Comparison of ENCODE assay signal across 24 mouse cellular contexts in the genomic region with DNA sequence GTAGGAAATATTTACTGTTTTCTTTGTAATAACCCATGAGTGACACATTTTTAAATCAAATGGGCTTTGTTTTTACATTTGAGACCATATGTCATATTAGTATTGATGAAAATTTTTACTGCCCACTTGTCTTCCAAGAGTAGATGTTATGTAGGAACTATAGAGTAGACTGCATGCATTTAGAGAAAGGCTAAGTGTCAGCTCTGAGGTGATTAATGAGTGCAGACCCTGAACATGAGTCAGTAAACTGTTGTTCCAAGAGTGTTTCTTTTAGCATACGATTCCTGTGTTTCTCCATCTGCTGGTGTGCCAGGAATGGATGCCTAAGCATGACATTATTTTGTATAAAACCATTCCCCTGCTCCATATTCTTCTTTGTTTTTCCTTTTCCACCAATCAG.
A peak's percentile ranks its signal among the peaks of the same experiment; 100 is the strongest.
DNase-seq lines count a peak whose midpoint lies in the region; ATAC-seq and TF ChIP-seq lines count a peak whose summit lies in the region.
"Had no signal": no experiment of that assay in that cellular context is flagged by ENCODE, and none has a peak within 500 bp of the region (broad histone marks: within the 10 kb centered on the region; RNA-seq: fewer than 3 reads in every experiment).

No protein-coding gene starts in this region.

- H3K9ac ChIP-seq in hindbrain, postnatal 0 days (replicated peaks; ENCODE audit: low read length): no peak overlapping the region
- no peak overlapping the region for H3K9ac ChIP-seq in hindbrain, embryonic 12.5 days
- no peak overlapping the region for H3K9ac ChIP-seq in hindbrain, embryonic 14.5 days
- H3K9ac ChIP-seq in neural tube, embryonic 11.5 days (ENCODE audit: low read length): no peak overlapping the region
- no peak overlapping the region for H3K9ac ChIP-seq in neural tube, embryonic 15.5 days (replicated peaks)
- H3K9ac ChIP-seq in hindbrain, embryonic 13.5 days: no peak overlapping the region
- H3K9ac ChIP-seq: embryonic facial prominence, embryonic 12.5 days; forebrain, embryonic 13.5 days had no signal

- WGBS in hindbrain, embryonic 10.5 days: 75% methylated on average over 1 of the region's 1 CpGs
- WGBS in hindbrain, postnatal 0 days: 50% methylated on average over 1 of the region's 1 CpGs
- 50% methylated on average over 1 of the region's 1 CpGs for WGBS in hindbrain, embryonic 12.5 days
- 40% methylated on average over 1 of the region's 1 CpGs for WGBS in hindbrain, embryonic 14.5 days
- WGBS in neural tube, embryonic 11.5 days: 56% methylated on average over 1 of the region's 1 CpGs
- 13% methylated on average over 1 of the region's 1 CpGs for WGBS in neural tube, embryonic 15.5 days
- WGBS in hindbrain, embryonic 13.5 days: 35% methylated on average over 1 of the region's 1 CpGs

- no peaks in the 10 kb centered on the region for H3K9me3 ChIP-seq in hindbrain, embryonic 10.5 days
- H3K9me3 ChIP-seq in hindbrain, postnatal 0 days (ENCODE audit: low read length): no peaks in the 10 kb centered on the region
- H3K9me3 ChIP-seq in hindbrain, embryonic 12.5 days (replicated peaks): no peaks in the 10 kb centered on the region
- no peaks in the 10 kb centered on the region for H3K9me3 ChIP-seq in hindbrain, embryonic 14.5 days (ENCODE audit: control insufficient read depth, low read length)
- no peaks in the 10 kb centered on the region for H3K9me3 ChIP-seq in neural tube, embryonic 11.5 days (ENCODE audit: control insufficient read depth, low read length)
- H3K9me3 ChIP-seq in neural tube, embryonic 15.5 days (replicated peaks): no peaks in the 10 kb centered on the region
- H3K9me3 ChIP-seq in hindbrain, embryonic 13.5 days: no peaks in the 10 kb centered on the region
- H3K9me3 ChIP-seq: embryonic facial prominence, embryonic 10.5 days; embryonic facial prominence, embryonic 12.5 days; forebrain, embryonic 13.5 days had no signal

- H3K36me3 ChIP-seq in hindbrain, embryonic 10.5 days: no peaks in the 10 kb centered on the region
- H3K36me3 ChIP-seq in hindbrain, postnatal 0 days (ENCODE audit: insufficient read depth, low read length): no peaks in the 10 kb centered on the region
- no peaks in the 10 kb centered on the region for H3K36me3 ChIP-seq in hindbrain, embryonic 12.5 days
- H3K36me3 ChIP-seq in hindbrain, embryonic 14.5 days (replicated peaks; ENCODE audit: control insufficient read depth, insufficient read depth): no peaks in the 10 kb centered on the region
- no peaks in the 10 kb centered on the region for H3K36me3 ChIP-seq in neural tube, embryonic 11.5 days (ENCODE audit: control insufficient read depth, insufficient read depth, low read length)
- H3K36me3 ChIP-seq in neural tube, embryonic 15.5 days: no peaks in the 10 kb centered on the region
- H3K36me3 ChIP-seq in hindbrain, embryonic 13.5 days: no peaks in the 10 kb centered on the region
- H3K36me3 ChIP-seq: embryonic facial prominence, embryonic 10.5 days; embryonic facial prominence, embryonic 12.5 days; G1E had no signal

- no peaks in the 10 kb centered on the region for H3K27me3 ChIP-seq in hindbrain, embryonic 10.5 days (ENCODE audit: insufficient read depth, poor library complexity, severe bottlenecking)
- no peaks in the 10 kb centered on the region for H3K27me3 ChIP-seq in hindbrain, postnatal 0 days (ENCODE audit: insufficient read depth, low read length)
- H3K27me3 ChIP-seq in hindbrain, embryonic 12.5 days: no peaks in the 10 kb centered on the region
- no peaks in the 10 kb centered on the region for H3K27me3 ChIP-seq in hindbrain, embryonic 14.5 days (ENCODE audit: control insufficient read depth, insufficient read depth, low read length)
- H3K27me3 ChIP-seq in neural tube, embryonic 11.5 days (ENCODE audit: control insufficient read depth, insufficient read depth, low read length): no peaks in the 10 kb centered on the region
- H3K27me3 ChIP-seq in neural tube, embryonic 15.5 days (replicated peaks): no peaks in the 10 kb centered on the region
- H3K27me3 ChIP-seq in hindbrain, embryonic 13.5 days: no peaks in the 10 kb centered on the region
- H3K27me3 ChIP-seq: CH12.LX; forebrain, embryonic 13.5 days had no signal

- no peak for ATAC-seq in hindbrain, postnatal 0 days
- 0 out of 2 replicates have a peak, but pooled peaks have one; percentile 29 for ATAC-seq in hindbrain, embryonic 12.5 days (ENCODE audit: low FRiP score)
- ATAC-seq in hindbrain, embryonic 14.5 days (ENCODE audit: low FRiP score): no peak; the same call in 1 of the 2 replicates
- ATAC-seq in neural tube, embryonic 11.5 days (ENCODE audit: insufficient read depth, low FRiP score, low TSS enrichment): 0 out of 2 replicates have a peak, but pooled peaks have one; percentile 50
- ATAC-seq in neural tube, embryonic 15.5 days (ENCODE audit: low FRiP score): no peak
- no peak for ATAC-seq in hindbrain, embryonic 13.5 days (ENCODE audit: low FRiP score)
- ATAC-seq: activated CD4-positive, CD25-positive, alpha-beta regulatory T cell, adult 4 months; CD4-positive, CD25-positive, alpha-beta regulatory T cell, adult 4 months; forebrain, embryonic 13.5 days; Patski had no signal

- no peak for TF ChIP-seq CTCF in hindbrain, postnatal 0 days (IDR thresholded peaks at IDR 0.05; ENCODE audit: low read depth)

- H3K4me1 ChIP-seq in hindbrain, embryonic 10.5 days (replicated peaks): peaks cover 14% of the 10 kb centered on the region; the same call in 1 of the 2 replicates
- no peaks in the 10 kb centered on the region for H3K4me1 ChIP-seq in hindbrain, postnatal 0 days (ENCODE audit: insufficient read depth, low read length)
- H3K4me1 ChIP-seq in hindbrain, embryonic 12.5 days: no peaks in the 10 kb centered on the region
- H3K4me1 ChIP-seq in hindbrain, embryonic 14.5 days (replicated peaks; ENCODE audit: control insufficient read depth, insufficient read depth, low read length): peaks cover 6% of the 10 kb centered on the region; the same call in 1 of the 2 replicates
- H3K4me1 ChIP-seq in neural tube, embryonic 11.5 days (ENCODE audit: control insufficient read depth, insufficient read depth, low read length): no peaks in the 10 kb centered on the region
- peaks cover 4% of the 10 kb centered on the region; the same call in 1 of the 2 replicates for H3K4me1 ChIP-seq in neural tube, embryonic 15.5 days
- peaks cover 12% of the 10 kb centered on the region for H3K4me1 ChIP-seq in hindbrain, embryonic 13.5 days (replicated peaks)
- H3K4me1 ChIP-seq: embryonic facial prominence, embryonic 10.5 days; embryonic facial prominence, embryonic 12.5 days; forebrain, embryonic 13.5 days had no signal

- DNase-seq in hindbrain, embryonic 10.5 days (ENCODE audit: low spot score): no peak
- no peak for DNase-seq in hindbrain, postnatal 0 days (ENCODE audit: low spot score)
- no peak for DNase-seq in hindbrain, embryonic 14.5 days (ENCODE audit: low spot score)
- DNase-seq in neural tube, embryonic 11.5 days (ENCODE audit: low spot score): no peak
- no peak for DNase-seq in lung, postnatal 14 days
- DNase-seq: adrenal gland, adult 8-10 months; adrenal gland, postnatal 14 days; adrenal gland, postnatal 36 days; B cell, adult 2 months; cerebellum, adult 11-12 months; cerebellum, adult 2 months; cerebellum, adult 9-10 months; cerebellum, postnatal 25 days had no signal

- H3K4me2 ChIP-seq in hindbrain, postnatal 0 days (ENCODE audit: low read depth, low read length): no peak overlapping the region
- H3K4me2 ChIP-seq in hindbrain, embryonic 12.5 days (replicated peaks): no peak overlapping the region
- no peak overlapping the region for H3K4me2 ChIP-seq in hindbrain, embryonic 14.5 days (replicated peaks)
- no peak overlapping the region for H3K4me2 ChIP-seq in neural tube, embryonic 11.5 days (ENCODE audit: low read depth)
- no peak overlapping the region for H3K4me2 ChIP-seq in neural tube, embryonic 15.5 days
- no peak overlapping the region for H3K4me2 ChIP-seq in hindbrain, embryonic 13.5 days
- H3K4me2 ChIP-seq: embryonic facial prominence, embryonic 12.5 days; forebrain, embryonic 13.5 days had no signal

- no peak overlapping the region for H3K4me3 ChIP-seq in hindbrain, embryonic 10.5 days
- H3K4me3 ChIP-seq in hindbrain, postnatal 0 days (ENCODE audit: low read length): no peak overlapping the region
- H3K4me3 ChIP-seq in hindbrain, embryonic 12.5 days: no peak overlapping the region
- no peak overlapping the region for H3K4me3 ChIP-seq in hindbrain, embryonic 14.5 days (replicated peaks; ENCODE audit: low read length)
- H3K4me3 ChIP-seq in neural tube, embryonic 11.5 days (ENCODE audit: low read depth, low read length): no peak overlapping the region
- H3K4me3 ChIP-seq in neural tube, embryonic 15.5 days (replicated peaks): no peak overlapping the region
- H3K4me3 ChIP-seq in hindbrain, embryonic 13.5 days: no peak overlapping the region
- H3K4me3 ChIP-seq: embryonic facial prominence, embryonic 10.5 days; embryonic facial prominence, embryonic 12.5 days; forebrain, embryonic 13.5 days had no signal

- 0 out of 2 replicates have a peak overlapping the region, but pooled peaks have one; percentile 66 for H3K27ac ChIP-seq in hindbrain, embryonic 10.5 days
- H3K27ac ChIP-seq in hindbrain, postnatal 0 days: no peak overlapping the region
- peak overlapping the region; percentile 65 for H3K27ac ChIP-seq in hindbrain, embryonic 12.5 days
- no peak overlapping the region for H3K27ac ChIP-seq in hindbrain, embryonic 14.5 days
- 0 out of 2 replicates have a peak overlapping the region, but pooled peaks have one; percentile 4 for H3K27ac ChIP-seq in neural tube, embryonic 11.5 days (ENCODE audit: low read depth, low read length)
- H3K27ac ChIP-seq in neural tube, embryonic 15.5 days (replicated peaks): no peak overlapping the region
- peak overlapping the region; percentile 73 for H3K27ac ChIP-seq in hindbrain, embryonic 13.5 days
- H3K27ac ChIP-seq: embryonic facial prominence, embryonic 12.5 days; forebrain, embryonic 13.5 days had no signal

Comparison
In these comparisons a context has a peak if more than half of its experiments do, and no peak if none do; other contexts are left out.
1. H3K27ac ChIP-seq: peak in hindbrain, embryonic 10.5 days (single experiment), hindbrain, embryonic 12.5 days (single experiment), neural tube, embryonic 11.5 days (single experiment) and hindbrain, embryonic 13.5 days (single experiment); none in hindbrain, postnatal 0 days (single experiment), hindbrain, embryonic 14.5 days (single experiment) and neural tube, embryonic 15.5 days (single experiment).
2. ATAC-seq: peak in hindbrain, embryonic 12.5 days (single experiment) and neural tube, embryonic 11.5 days (single experiment); none in hindbrain, postnatal 0 days (single experiment), hindbrain, embryonic 14.5 days (single experiment), neural tube, embryonic 15.5 days (single experiment) and hindbrain, embryonic 13.5 days (single experiment).